Mouse (Mus musculus): ENCODE measurements around the gene Baiap2l1. TPM values are rescaled to one million over a fixed set of nuclear protein-coding genes. Genes with fewer than 3 reads are reported as not detected.
"Not testable (repeated sequence)": the region's sequence is repeated elsewhere in the genome, so short reads cannot be mapped to it uniquely, and the experiment has no call there.

Gene Baiap2l1
- polyA plus RNA-seq, 1 experiment from 2014 or later, result 11.1 TPM

- H3K9me3 ChIP-seq, result no peaks in the 10 kb centered on the region
Measured at GRCm38 (mm10) chr5:144344592-144344991, 13.3 kb downstream of the Baiap2l1 start.

DNA sequence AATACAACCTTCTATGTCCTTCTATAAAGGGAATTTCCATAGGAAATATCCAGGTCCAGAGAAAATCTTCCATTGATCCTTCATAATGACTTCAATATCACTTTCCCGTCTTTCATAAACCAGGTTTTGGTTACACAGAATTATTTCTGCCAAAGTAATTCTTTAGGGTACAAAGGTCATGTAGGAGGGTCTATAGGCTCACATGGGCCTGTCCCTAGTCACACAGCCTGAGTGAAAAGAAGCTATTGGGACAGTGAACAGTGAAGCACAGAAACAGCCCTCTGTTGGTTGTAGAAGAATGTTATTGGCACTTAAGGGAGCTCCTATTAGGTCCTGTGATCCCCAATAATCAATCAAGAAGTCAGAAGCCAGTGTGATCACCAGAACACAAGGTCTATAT lies 16.8 kb downstream of the Baiap2l1 start:
- Histone ChIP-seq H3K9me3 (no peaks in the 10 kb centered on the region), H3K36me3 (no peaks in the 10 kb centered on the region), H3K4me1 (no peaks in the 10 kb centered on the region), H3K27ac (no peak overlapping the region), H3K4me2 (no peak overlapping the region), H3K4me3 (no peak overlapping the region), H3K27me3 (no peaks in the 10 kb centered on the region), H3K9ac (no peak overlapping the region)
- ATAC-seq (ENCODE audit: borderline replicate concordance, extremely low read depth, low FRiP score, low TSS enrichment), result no peak
- WGBS, result 68% methylated on average over 1 of the region's 1 CpGs

More at GRCm38 (mm10) chr5:144344592-144344991, 13.3 kb downstream of the Baiap2l1 start:
- WGBS, result 59% methylated on average over 6 of the region's 6 CpGs
- ATAC-seq (ENCODE audit: borderline replicate concordance, extremely low read depth, low FRiP score, low TSS enrichment), result no peak
- Histone ChIP-seq H3K27ac (no peak overlapping the region), H3K4me2 (no peak overlapping the region), H3K4me1 (no peaks in the 10 kb centered on the region), H3K4me3 (no peak overlapping the region), H3K27me3 (no peaks in the 10 kb centered on the region), H3K9ac (no peak overlapping the region), H3K36me3 (no peaks in the 10 kb centered on the region)

DNA sequence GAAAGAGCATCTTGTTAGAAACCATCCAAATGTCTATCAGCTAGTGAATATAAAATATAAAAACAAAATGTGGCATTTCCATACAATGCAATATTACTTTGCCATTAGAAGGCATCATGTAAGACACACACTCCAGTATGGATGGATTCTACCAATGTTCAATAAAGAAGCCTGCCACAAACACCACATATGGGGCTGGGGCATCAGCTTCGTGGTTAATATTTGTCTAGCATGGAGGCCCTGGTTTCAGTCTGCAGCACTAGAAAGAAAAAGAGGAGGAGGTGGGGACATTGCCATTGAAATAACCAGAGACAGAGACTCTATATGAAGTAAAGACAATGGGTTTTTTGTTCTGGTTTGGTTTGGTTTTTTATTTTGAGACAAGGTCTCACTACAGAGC lies 19.1 kb downstream of the Baiap2l1 start:
- H3K27me3 ChIP-seq, result no peaks in the 10 kb centered on the region
- H3K9ac ChIP-seq, result no peak overlapping the region
- H3K4me1 ChIP-seq, result 0 out of 2 replicates have a peak, but pooled peaks cover 4% of the 10 kb centered on the region
- WGBS, result 57% methylated on average over 1 of the region's 1 CpGs
- no peaks in the 10 kb centered on the region for H3K36me3 ChIP-seq
- no peak overlapping the region for H3K27ac ChIP-seq
- H3K4me3 ChIP-seq, result no peak overlapping the region
- H3K9me3 ChIP-seq, result no peaks in the 10 kb centered on the region
- no peak overlapping the region for H3K4me2 ChIP-seq
- ATAC-seq (ENCODE audit: borderline replicate concordance, extremely low read depth, low FRiP score, low TSS enrichment), result no peak

DNA sequence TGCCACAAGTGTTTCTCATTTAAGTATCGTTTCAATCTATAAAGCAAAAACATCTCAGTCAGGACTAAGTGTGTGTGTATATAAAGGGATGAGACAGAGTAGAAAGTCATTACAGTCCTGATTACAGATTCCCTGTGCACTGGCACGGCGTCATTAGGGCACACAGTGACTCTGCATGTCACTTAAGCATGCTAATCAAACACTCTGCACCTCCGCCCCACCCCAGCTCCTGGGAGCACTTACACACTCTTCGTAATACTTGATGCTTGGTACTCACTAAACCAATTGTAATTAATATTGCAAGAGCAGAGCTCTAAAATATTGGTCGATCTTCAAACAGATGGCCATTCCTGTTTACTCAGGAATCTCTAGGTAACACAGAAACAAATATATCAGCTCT lies 22.6 kb downstream of the Baiap2l1 start:
- 50% methylated on average over 6 of the region's 6 CpGs for WGBS
- not testable (repeated sequence) for ATAC-seq (ENCODE audit: borderline replicate concordance, extremely low read depth, low FRiP score, low TSS enrichment); H3K4me2 ChIP-seq; H3K9me3 ChIP-seq; H3K27me3 ChIP-seq; H3K36me3 ChIP-seq; H3K27ac ChIP-seq; H3K4me1 ChIP-seq; H3K4me3 ChIP-seq; H3K9ac ChIP-seq

DNA sequence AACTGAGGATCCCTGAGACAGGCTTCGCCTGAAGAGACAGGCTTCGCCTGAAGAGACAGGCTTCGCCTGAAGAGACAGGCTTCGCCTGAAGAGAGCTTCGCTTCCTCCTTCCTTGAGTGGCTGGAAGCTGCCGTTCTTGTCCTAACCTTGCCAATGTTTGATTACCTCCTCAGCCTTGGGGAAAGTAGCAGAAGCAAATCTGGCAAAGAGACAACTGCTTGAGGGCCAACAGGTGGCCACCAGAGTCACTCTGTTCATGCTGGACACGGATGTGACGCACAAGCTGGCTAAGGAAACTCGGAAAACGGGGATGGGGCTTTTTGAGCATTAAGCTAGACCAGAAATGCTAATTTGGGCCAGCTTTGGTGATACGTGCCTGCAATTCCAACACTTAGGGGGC lies 23.9 kb downstream of the Baiap2l1 start:
- 0 out of 2 replicates have a peak, but pooled peaks cover 4% of the 10 kb centered on the region for H3K4me1 ChIP-seq
- 68% methylated on average over 11 of the region's 11 CpGs for WGBS
- H3K36me3 ChIP-seq, result no peaks in the 10 kb centered on the region
- no peak overlapping the region for H3K9ac ChIP-seq
- no peak for ATAC-seq (ENCODE audit: borderline replicate concordance, extremely low read depth, low FRiP score, low TSS enrichment)
- no peak overlapping the region for H3K27ac ChIP-seq
- no peaks in the 10 kb centered on the region for H3K9me3 ChIP-seq
- no peak overlapping the region for H3K4me2 ChIP-seq
- no peaks in the 10 kb centered on the region for H3K27me3 ChIP-seq
- H3K4me3 ChIP-seq, result no peak overlapping the region

GRCm38 (mm10) chr5:144322717-144323116 lies 35.2 kb downstream of the Baiap2l1 start:
- no peak overlapping the region for H3K9ac ChIP-seq
- no peaks in the 10 kb centered on the region for H3K9me3 ChIP-seq
- H3K36me3 ChIP-seq, result no peaks in the 10 kb centered on the region
- no peaks in the 10 kb centered on the region for H3K27me3 ChIP-seq
- H3K4me3 ChIP-seq, result no peak overlapping the region
- 70% methylated on average over 3 of the region's 3 CpGs for WGBS
- no peak for ATAC-seq (ENCODE audit: borderline replicate concordance, extremely low read depth, low FRiP score, low TSS enrichment)
- no peak overlapping the region for H3K27ac ChIP-seq
- peaks cover 20% of the 10 kb centered on the region for H3K4me1 ChIP-seq
- no peak overlapping the region for H3K4me2 ChIP-seq

DNA sequence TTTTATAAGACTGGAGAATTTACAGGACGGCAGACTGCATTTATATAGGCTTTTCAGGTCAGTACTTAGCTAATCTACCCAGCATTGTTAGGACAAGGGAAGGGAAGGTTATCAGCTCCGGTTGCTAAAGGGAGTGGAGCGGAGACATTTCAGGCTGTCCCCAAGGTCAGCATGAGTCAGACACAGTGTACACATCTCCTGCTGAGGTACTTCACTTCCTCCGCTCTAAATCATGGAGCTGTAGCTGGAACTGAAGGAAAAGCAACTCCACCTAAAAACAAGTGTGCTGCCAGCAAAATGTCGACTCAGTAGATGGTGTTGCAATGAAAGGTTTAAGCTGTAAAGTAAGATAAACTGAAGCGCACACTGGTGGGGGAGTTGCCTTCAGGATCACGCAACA lies 36.2 kb downstream of the Baiap2l1 start:
- no peak overlapping the region for H3K4me2 ChIP-seq
- ATAC-seq (ENCODE audit: borderline replicate concordance, extremely low read depth, low FRiP score, low TSS enrichment), result 0 out of 2 replicates have a peak, but pooled peaks have one; percentile 19

DNA sequence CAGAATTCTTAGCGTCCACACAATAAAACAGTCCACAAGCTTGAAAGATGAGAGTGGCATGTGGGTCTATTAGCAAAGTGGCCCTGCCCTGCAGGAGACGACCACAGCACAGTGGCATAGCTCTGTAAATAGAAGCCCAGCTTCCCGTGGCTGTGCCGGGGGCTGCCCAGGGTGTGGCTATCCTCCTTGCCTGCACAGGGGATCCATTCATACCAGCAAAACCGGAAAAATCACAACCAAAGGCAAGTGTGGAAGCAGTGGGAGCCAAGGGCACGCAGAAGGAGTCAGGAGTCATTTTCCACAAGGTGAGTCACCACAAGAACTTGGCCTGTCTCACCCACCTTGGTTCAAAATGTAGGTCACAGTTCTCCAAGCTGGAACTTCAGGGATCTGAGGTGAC lies 39.6 kb downstream of the Baiap2l1 start:
- no peaks in the 10 kb centered on the region for H3K9me3 ChIP-seq
- H3K4me2 ChIP-seq, result no peak overlapping the region
- peaks cover 26% of the 10 kb centered on the region for H3K4me1 ChIP-seq
- peak overlapping the region; percentile 80 for H3K27ac ChIP-seq
- ATAC-seq (ENCODE audit: borderline replicate concordance, extremely low read depth, low FRiP score, low TSS enrichment), result peak; percentile 60; the same call in 1 of the 2 replicates
- 48% methylated on average over 6 of the region's 6 CpGs for WGBS
- no peaks in the 10 kb centered on the region for H3K36me3 ChIP-seq
- H3K4me3 ChIP-seq, result no peak overlapping the region
- no peaks in the 10 kb centered on the region for H3K27me3 ChIP-seq
- H3K9ac ChIP-seq, result no peak overlapping the region

More for the DNA sequence above, 36.2 kb downstream of the Baiap2l1 start:
- Histone ChIP-seq H3K36me3 (no peaks in the 10 kb centered on the region), H3K9ac (no peak overlapping the region), H3K9me3 (no peaks in the 10 kb centered on the region), H3K4me3 (no peak overlapping the region), H3K4me1 (peaks cover 22% of the 10 kb centered on the region), H3K27me3 (no peaks in the 10 kb centered on the region), H3K27ac (no peak overlapping the region)
- 16% methylated on average over 7 of the region's 7 CpGs for WGBS

GRCm38 (mm10) chr5:144317426-144317825 lies 40.5 kb downstream of the Baiap2l1 start:
- Histone ChIP-seq H3K27ac (peak overlapping the region; percentile 80), H3K4me1 (peaks cover 28% of the 10 kb centered on the region), H3K36me3 (no peaks in the 10 kb centered on the region), H3K9me3 (no peaks in the 10 kb centered on the region), H3K9ac (no peak overlapping the region), H3K4me3 (no peak overlapping the region), H3K4me2 (no peak overlapping the region), H3K27me3 (no peaks in the 10 kb centered on the region)
- ATAC-seq (ENCODE audit: borderline replicate concordance, extremely low read depth, low FRiP score, low TSS enrichment), result no peak
- 66% methylated on average over 8 of the region's 8 CpGs for WGBS

- WGBS, result 49% methylated on average over 3 of the region's 3 CpGs
- Histone ChIP-seq H3K9ac (no peak overlapping the region), H3K36me3 (no peaks in the 10 kb centered on the region), H3K4me3 (no peak overlapping the region), H3K4me1 (peaks cover 25% of the 10 kb centered on the region), H3K9me3 (no peaks in the 10 kb centered on the region), H3K4me2 (no peak overlapping the region), H3K27ac (no peak overlapping the region), H3K27me3 (no peaks in the 10 kb centered on the region)
- ATAC-seq (ENCODE audit: borderline replicate concordance, extremely low read depth, low FRiP score, low TSS enrichment), result no peak
Measured at GRCm38 (mm10) chr5:144316442-144316841, 41.5 kb downstream of the Baiap2l1 start.

DNA sequence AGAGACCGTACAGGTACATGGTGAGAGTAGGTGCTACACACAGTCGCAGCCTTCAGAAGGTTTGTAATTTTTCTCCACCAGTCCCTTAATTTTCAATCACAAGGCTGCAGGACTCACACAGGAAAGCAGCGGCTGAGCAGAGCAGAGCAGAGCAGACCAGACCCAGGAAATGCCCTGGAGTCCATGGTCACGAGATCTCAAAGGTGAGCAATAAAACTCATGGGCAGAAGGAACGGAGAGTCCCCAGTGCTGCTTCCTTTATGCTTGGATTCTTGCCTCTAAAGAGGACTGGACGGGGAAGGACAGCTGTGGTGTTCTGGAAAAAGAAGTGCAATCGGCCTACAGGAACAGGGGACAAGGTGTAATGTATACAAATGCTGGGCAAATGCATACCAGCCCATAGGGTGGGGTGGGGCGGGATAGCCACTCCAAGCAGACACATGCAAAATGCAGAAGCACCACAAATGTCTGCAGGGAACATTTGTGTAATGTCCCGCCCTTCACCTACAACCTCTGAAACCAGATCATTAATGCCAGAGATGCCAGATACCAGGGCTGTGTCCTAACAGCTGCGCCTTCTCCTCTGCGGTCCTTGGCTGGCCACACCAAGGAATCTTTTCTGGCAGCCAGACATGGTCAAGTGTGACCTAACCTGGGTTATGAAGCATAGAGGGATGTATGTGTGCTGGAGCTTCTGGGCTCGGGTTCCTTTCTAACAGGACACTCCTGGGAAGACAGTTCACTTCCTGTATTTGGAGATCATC lies 43.0 kb downstream of the Baiap2l1 start:
- H3K36me3 ChIP-seq, result no peaks in the 10 kb centered on the region
- no peak for ATAC-seq (ENCODE audit: borderline replicate concordance, extremely low read depth, low FRiP score, low TSS enrichment)
- H3K9me3 ChIP-seq, result no peaks in the 10 kb centered on the region
- 71% methylated on average over 12 of the region's 12 CpGs for WGBS
- H3K4me1 ChIP-seq, result peaks cover 20% of the 10 kb centered on the region
- H3K9ac ChIP-seq, result no peak overlapping the region
- no peak overlapping the region for H3K4me3 ChIP-seq
- H3K27me3 ChIP-seq, result no peaks in the 10 kb centered on the region
- no peak overlapping the region for H3K27ac ChIP-seq
- no peak overlapping the region for H3K4me2 ChIP-seq

GRCm38 (mm10) chr5:144313335-144313734 lies 44.6 kb downstream of the Baiap2l1 start:
- Histone ChIP-seq H3K36me3 (no peaks in the 10 kb centered on the region), H3K4me2 (no peak overlapping the region), H3K9ac (no peak overlapping the region), H3K4me3 (no peak overlapping the region), H3K27me3 (no peaks in the 10 kb centered on the region), H3K27ac (peak overlapping the region; percentile 25; the same call in 1 of the 2 replicates), H3K4me1 (peaks cover 14% of the 10 kb centered on the region), H3K9me3 (no peaks in the 10 kb centered on the region)
- WGBS, result 12% methylated on average over 5 of the region's 5 CpGs
- ATAC-seq (ENCODE audit: borderline replicate concordance, extremely low read depth, low FRiP score, low TSS enrichment), result no peak
